In the genomic region with DNA sequence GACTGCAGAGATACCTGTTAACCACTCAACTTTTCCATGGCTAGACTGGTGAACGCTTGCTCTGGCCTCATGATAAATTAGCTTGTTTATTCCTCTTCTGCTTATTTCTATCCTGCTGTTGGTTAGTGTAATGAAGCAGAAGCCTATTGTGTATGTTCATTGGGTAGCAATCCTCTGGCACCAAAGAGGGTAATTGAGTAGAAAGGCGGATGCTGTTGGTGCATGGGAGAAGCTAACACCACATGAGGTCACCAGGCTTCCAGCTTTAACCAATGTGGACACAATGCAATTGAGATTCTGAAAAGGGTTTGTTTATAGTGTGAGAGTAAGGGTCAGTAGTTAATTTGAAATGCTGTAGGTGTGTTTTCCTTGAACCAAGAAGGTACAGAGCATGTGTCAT, we compare ENCODE assay signal across 15 mouse cellular contexts. TPM values are rescaled to one million over a fixed set of nuclear protein-coding genes. Genes with fewer than 3 reads are reported as not detected.
DNase-seq lines count a peak whose midpoint lies in the region; ATAC-seq and TF ChIP-seq lines count a peak whose summit lies in the region.
"Had no signal": no experiment of that assay in that cellular context is flagged by ENCODE, and none has a peak within 500 bp of the region (broad histone marks: within the 10 kb centered on the region; RNA-seq: fewer than 3 reads in every experiment).

No protein-coding gene starts in this region.

- H3K27ac ChIP-seq in kidney, embryonic 14.5 days (ENCODE audit: low read depth, low read length), result no peak overlapping the region
- H3K27ac ChIP-seq in forebrain, embryonic 13.5 days, result peak overlapping the region; percentile 14; the same call in 1 of the 2 replicates
- H3K27ac ChIP-seq in neural tube, embryonic 12.5 days, result no peak overlapping the region

- H3K36me3 ChIP-seq in kidney, embryonic 14.5 days (ENCODE audit: control insufficient read depth, insufficient read depth, low read length), result no peaks in the 10 kb centered on the region
- no peaks in the 10 kb centered on the region for H3K36me3 ChIP-seq in forebrain, embryonic 13.5 days (ENCODE audit: poor library complexity, severe bottlenecking)
- H3K36me3 ChIP-seq in neural tube, embryonic 12.5 days, result no peaks in the 10 kb centered on the region

- H3K9ac ChIP-seq in kidney, embryonic 14.5 days (ENCODE audit: low read depth, low read length), result no peak overlapping the region
- no peak overlapping the region for H3K9ac ChIP-seq in forebrain, embryonic 13.5 days
- H3K9ac ChIP-seq in neural tube, embryonic 12.5 days, result no peak overlapping the region

- ATAC-seq in kidney, embryonic 14.5 days (ENCODE audit: low FRiP score, low TSS enrichment), result peak; percentile 35; the same call in 1 of the 2 replicates
- ATAC-seq in forebrain, embryonic 13.5 days, result peak; percentile 98
- ATAC-seq in neural tube, embryonic 12.5 days (ENCODE audit: low FRiP score, low read depth), result peak; percentile 96
- ATAC-seq in megakaryocyte progenitor cell, adult 5-6 weeks (replicated peaks; ENCODE audit: poor library complexity), result no peak
- ATAC-seq: activated CD4-positive, CD25-positive, alpha-beta regulatory T cell, adult 4 months had no signal

- DNase-seq in kidney, postnatal 14 days, result no peak
- peak; percentile 93 for DNase-seq in brain, embryonic 14.5 days (ENCODE audit: low read depth)
- DNase-seq in frontal cortex, postnatal 36 days (ENCODE audit: low spot score in 2 of 2), result no peak
- no peak for DNase-seq in c-Kit-positive CD71-positive TER-119-positive erythroid progenitor cells, embryonic 14.5 days (ENCODE audit: low spot score)
- DNase-seq: cerebellum, postnatal 14 days; heart, postnatal 10 days; kidney, adult 11 months; layer of hippocampus, adult 9-11 months; spleen, adult 18-20 months had no signal

- TF ChIP-seq CTCF in brain, embryonic 14.5 days (IDR thresholded peaks at IDR 0.05; ENCODE audit: borderline replicate concordance, extremely low read depth, insufficient read depth, insufficient read length), result no peak

- H3K9me3 ChIP-seq in kidney, embryonic 14.5 days (ENCODE audit: control insufficient read depth, low read length), result no peaks in the 10 kb centered on the region
- H3K9me3 ChIP-seq in forebrain, embryonic 13.5 days (replicated peaks), result no peaks in the 10 kb centered on the region
- no peaks in the 10 kb centered on the region for H3K9me3 ChIP-seq in neural tube, embryonic 12.5 days

- 70% methylated on average over 2 of the region's 2 CpGs for WGBS in kidney, embryonic 14.5 days
- WGBS in forebrain, embryonic 13.5 days, result 3% methylated on average over 2 of the region's 2 CpGs
- WGBS in neural tube, embryonic 12.5 days, result 19% methylated on average over 2 of the region's 2 CpGs

- no peak for TF ChIP-seq POLR2A in brain, embryonic 14.5 days (IDR thresholded peaks at IDR 0.05; ENCODE audit: borderline replicate concordance, extremely low read depth, insufficient read depth, insufficient read length, poor library complexity, severe bottlenecking)

- H3K27me3 ChIP-seq in kidney, embryonic 14.5 days (ENCODE audit: control insufficient read depth, insufficient read depth, low read length), result no peaks in the 10 kb centered on the region
- peaks cover 33% of the 10 kb centered on the region for H3K27me3 ChIP-seq in forebrain, embryonic 13.5 days
- no peaks in the 10 kb centered on the region for H3K27me3 ChIP-seq in neural tube, embryonic 12.5 days (replicated peaks)

- H3K4me2 ChIP-seq in kidney, embryonic 14.5 days (replicated peaks; ENCODE audit: low read depth, low read length), result no peak overlapping the region
- no peak overlapping the region for H3K4me2 ChIP-seq in forebrain, embryonic 13.5 days
- H3K4me2 ChIP-seq in neural tube, embryonic 12.5 days (replicated peaks), result no peak overlapping the region

- H3K4me1 ChIP-seq in kidney, embryonic 14.5 days (ENCODE audit: control insufficient read depth, insufficient read depth, low read length), result 0 out of 2 replicates have a peak, but pooled peaks cover under 1% of the 10 kb centered on the region
- peaks cover 7% of the 10 kb centered on the region for H3K4me1 ChIP-seq in forebrain, embryonic 13.5 days
- H3K4me1 ChIP-seq in neural tube, embryonic 12.5 days, result peaks cover 9% of the 10 kb centered on the region; the same call in 1 of the 2 replicates

- H3K4me3 ChIP-seq in kidney, embryonic 14.5 days (ENCODE audit: low read length), result no peak overlapping the region
- H3K4me3 ChIP-seq in forebrain, embryonic 13.5 days, result no peak overlapping the region
- H3K4me3 ChIP-seq in neural tube, embryonic 12.5 days, result no peak overlapping the region

RNA-seq across cellular contexts. Expression of a gene that starts 12.5 kb away (rescaled TPM):
- polyA plus RNA-seq in kidney, embryonic 14.5 days (2014; fragmentation: Nextera tagmentation; extraction: Ambion mirVana), result 77.4 and 102 TPM in 2 replicates
- polyA plus RNA-seq in brain, embryonic 14.5 days (2012; rRNA removed), result 37.4 and 56.1 TPM in 2 replicates
- polyA plus RNA-seq in forebrain, embryonic 13.5 days (2015; fragmentation: Nextera tagmentation; extraction: Ambion mirVana), result 41.1 and 51.9 TPM in 2 replicates
- polyA plus RNA-seq in neural tube, embryonic 12.5 days (2016; fragmentation: Nextera tagmentation; extraction: Ambion mirVana), result 94.9 and 102 TPM in 2 replicates
- 83.8 and 93.0 TPM in 2 replicates for total RNA-seq in megakaryocyte progenitor cell, adult 5-6 weeks (2015)
- 67.2 and 80.9 TPM in 2 replicates for total RNA-seq in megakaryocyte progenitor cell, adult 5-6 weeks (2017)
- total RNA-seq: MEL had no signal
